Mouse (Mus musculus): ENCODE measurements around the gene Fam160b1. TPM values are rescaled to one million over a fixed set of nuclear protein-coding genes. Genes with fewer than 3 reads are reported as not detected.

Fam160b1 gene
- total and polyA plus RNA-seq, 2 experiments from 2014 or later = 7.8 to 16.3 TPM

DNA sequence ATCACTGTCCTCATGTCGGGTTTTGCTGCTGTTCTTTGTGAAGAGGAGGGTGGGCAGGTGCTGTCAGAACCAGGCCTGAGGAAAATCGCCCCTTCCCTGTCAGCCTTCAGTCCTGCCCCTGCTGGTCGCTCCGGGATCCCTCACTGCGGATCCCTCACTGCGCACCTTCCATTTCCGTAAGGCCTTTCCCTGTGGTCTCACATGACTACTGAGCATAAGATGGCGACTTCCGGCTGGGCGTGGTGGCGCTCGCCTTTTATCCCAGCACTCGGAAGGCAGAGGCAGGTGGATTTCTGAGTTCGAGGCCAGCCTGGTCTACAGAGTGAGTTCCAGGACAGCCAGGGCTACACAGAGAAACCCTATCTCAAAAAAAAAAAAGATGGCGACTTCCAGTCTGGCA is 64.8 kb downstream of the Fam160b1 start:
- TF ChIP-seq EP300 (IDR thresholded peaks at IDR 0.05; ENCODE audit: low read depth) = no peak
- TF ChIP-seq CTCF (IDR thresholded peaks at IDR 0.05; ENCODE audit: low read depth) = no peak
- no peaks in the 10 kb centered on the region for H3K36me3 ChIP-seq (replicated peaks; ENCODE audit: control insufficient read depth, insufficient read depth, low read length)
- WGBS = 97% methylated on average over 15 of the region's 15 CpGs

DNA sequence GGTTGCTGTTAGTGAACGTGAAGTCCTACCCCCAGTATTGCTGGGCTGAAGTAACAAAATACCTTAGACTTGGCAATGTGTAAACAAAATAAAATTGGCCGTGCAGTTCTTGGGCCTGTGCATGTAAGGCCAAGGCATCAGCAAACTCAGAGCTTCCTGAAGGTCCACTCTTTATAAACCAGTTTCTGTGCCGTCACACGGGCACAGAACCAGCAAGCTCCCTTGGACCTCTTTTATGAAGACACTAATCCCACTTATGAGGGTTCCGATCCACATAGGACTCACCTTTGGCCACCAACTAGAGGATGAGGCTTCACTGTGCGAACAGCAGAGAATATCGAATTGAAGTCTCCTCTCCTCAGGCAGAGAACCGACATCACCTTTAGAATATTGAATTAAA is 66.4 kb downstream of the Fam160b1 start:
- WGBS = 87% methylated on average over 8 of the region's 8 CpGs
- no peaks in the 10 kb centered on the region for H3K36me3 ChIP-seq (replicated peaks; ENCODE audit: control insufficient read depth, insufficient read depth, low read length)
- H3K9ac ChIP-seq (replicated peaks; ENCODE audit: low read depth, low read length) = no peak overlapping the region
- no peak overlapping the region for H3K4me3 ChIP-seq (ENCODE audit: low read depth, low read length)
- no peak for TF ChIP-seq EP300 (IDR thresholded peaks at IDR 0.05; ENCODE audit: low read depth)
- TF ChIP-seq CTCF (IDR thresholded peaks at IDR 0.05; ENCODE audit: low read depth) = no peak
- ATAC-seq (ENCODE audit: insufficient read depth, low read depth) = no peak
- no peak overlapping the region for H3K27ac ChIP-seq (ENCODE audit: low read depth)
- no peaks in the 10 kb centered on the region for H3K27me3 ChIP-seq (ENCODE audit: control insufficient read depth, insufficient read depth, low read length)
- no peaks in the 10 kb centered on the region for H3K9me3 ChIP-seq (replicated peaks; ENCODE audit: control insufficient read depth, low read length)
- DNase-seq (ENCODE audit: low spot score) = no peak
- H3K4me1 ChIP-seq (ENCODE audit: control insufficient read depth, insufficient read depth) = peaks cover 5% of the 10 kb centered on the region; the same call in 1 of the 2 replicates
- H3K4me2 ChIP-seq (ENCODE audit: low read depth, low read length) = no peak overlapping the region

More for the DNA sequence above, 64.8 kb downstream of the Fam160b1 start:
- no peaks in the 10 kb centered on the region for H3K9me3 ChIP-seq (replicated peaks; ENCODE audit: control insufficient read depth, low read length)
- H3K4me3 ChIP-seq (ENCODE audit: low read depth, low read length) = no peak overlapping the region
- ATAC-seq (ENCODE audit: insufficient read depth, low read depth) (no peak), DNase-seq (ENCODE audit: low spot score) (no peak)
- no peak overlapping the region for H3K4me2 ChIP-seq (ENCODE audit: low read depth, low read length)
- peaks cover 5% of the 10 kb centered on the region; the same call in 1 of the 2 replicates for H3K4me1 ChIP-seq (ENCODE audit: control insufficient read depth, insufficient read depth)
- no peak overlapping the region for H3K27ac ChIP-seq (ENCODE audit: low read depth)
- no peak overlapping the region for H3K9ac ChIP-seq (replicated peaks; ENCODE audit: low read depth, low read length)
- no peaks in the 10 kb centered on the region for H3K27me3 ChIP-seq (ENCODE audit: control insufficient read depth, insufficient read depth, low read length)

DNA sequence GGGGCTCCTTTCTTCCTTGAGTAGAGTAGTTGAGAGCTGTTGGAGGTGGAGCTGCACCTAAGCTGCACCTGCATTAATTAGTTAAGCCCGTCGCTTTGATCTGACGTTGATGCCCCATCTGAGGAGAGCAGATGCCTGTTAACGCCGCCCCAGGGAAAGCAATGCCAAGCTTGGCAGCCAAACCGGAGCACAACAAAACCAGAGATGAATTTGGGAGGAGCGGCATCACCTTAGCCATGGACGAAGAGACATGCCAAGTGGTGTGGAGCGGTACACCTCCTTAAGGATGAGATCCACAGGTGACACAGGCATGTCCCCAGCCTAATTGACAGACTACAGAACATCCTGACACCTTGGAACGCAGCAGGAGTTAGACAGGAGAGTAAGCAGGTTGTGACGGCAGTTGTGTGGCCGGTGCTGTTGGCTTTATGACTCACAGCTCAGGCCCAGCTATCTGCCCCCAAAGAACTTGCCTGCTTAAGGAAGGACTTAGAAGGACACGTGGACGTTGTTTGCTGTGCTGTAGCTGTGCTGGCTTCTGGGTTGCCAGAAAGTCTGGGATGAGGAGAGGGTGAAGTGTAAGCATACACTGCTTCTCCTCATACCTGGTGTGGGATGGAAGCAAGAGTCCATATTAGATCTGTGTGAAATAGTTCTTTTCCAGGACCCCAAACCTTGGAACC is 67.4 kb downstream of the Fam160b1 start:
- 71% methylated on average over 14 of the region's 14 CpGs for WGBS
- Histone ChIP-seq H3K36me3 (replicated peaks; ENCODE audit: control insufficient read depth, insufficient read depth, low read length) (no peaks in the 10 kb centered on the region), H3K9me3 (replicated peaks; ENCODE audit: control insufficient read depth, low read length) (no peaks in the 10 kb centered on the region), H3K27ac (ENCODE audit: low read depth) (no peak overlapping the region), H3K4me1 (ENCODE audit: control insufficient read depth, insufficient read depth) (peaks cover 5% of the 10 kb centered on the region; the same call in 1 of the 2 replicates), H3K4me2 (ENCODE audit: low read depth, low read length) (no peak overlapping the region), H3K27me3 (ENCODE audit: control insufficient read depth, insufficient read depth, low read length) (no peaks in the 10 kb centered on the region), H3K9ac (replicated peaks; ENCODE audit: low read depth, low read length) (no peak overlapping the region), H3K4me3 (ENCODE audit: low read depth, low read length) (no peak overlapping the region)
- TF ChIP-seq CTCF (IDR thresholded peaks at IDR 0.05; ENCODE audit: low read depth) (no peak), EP300 (IDR thresholded peaks at IDR 0.05; ENCODE audit: low read depth) (no peak)
- ATAC-seq (ENCODE audit: insufficient read depth, low read depth) (no peak), DNase-seq (ENCODE audit: low spot score) (no peak)

DNA sequence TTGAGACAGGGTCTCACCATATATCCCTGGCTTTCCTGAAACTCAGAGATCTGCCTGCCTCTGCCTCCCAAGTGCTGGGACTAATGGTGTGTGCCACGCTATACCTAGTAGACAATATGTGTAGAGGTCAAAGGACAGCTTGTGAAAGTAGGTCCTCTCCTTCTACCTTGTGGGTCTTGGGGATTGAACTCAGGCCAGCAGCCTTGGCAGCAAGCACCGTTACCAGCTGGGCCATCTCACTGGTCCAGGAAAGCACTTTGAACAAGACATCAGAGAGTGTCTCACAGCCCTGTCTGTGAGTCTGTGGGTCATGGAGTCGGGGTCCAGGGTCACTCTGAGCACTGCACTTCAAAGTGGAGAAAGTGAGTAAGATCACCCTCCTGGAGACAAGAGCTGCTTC is 68.2 kb downstream of the Fam160b1 start:
- 89% methylated on average over 3 of the region's 3 CpGs for WGBS
- H3K4me2 ChIP-seq (ENCODE audit: low read depth, low read length) = no peak overlapping the region
- ATAC-seq (ENCODE audit: insufficient read depth, low read depth) = no peak

DNA sequence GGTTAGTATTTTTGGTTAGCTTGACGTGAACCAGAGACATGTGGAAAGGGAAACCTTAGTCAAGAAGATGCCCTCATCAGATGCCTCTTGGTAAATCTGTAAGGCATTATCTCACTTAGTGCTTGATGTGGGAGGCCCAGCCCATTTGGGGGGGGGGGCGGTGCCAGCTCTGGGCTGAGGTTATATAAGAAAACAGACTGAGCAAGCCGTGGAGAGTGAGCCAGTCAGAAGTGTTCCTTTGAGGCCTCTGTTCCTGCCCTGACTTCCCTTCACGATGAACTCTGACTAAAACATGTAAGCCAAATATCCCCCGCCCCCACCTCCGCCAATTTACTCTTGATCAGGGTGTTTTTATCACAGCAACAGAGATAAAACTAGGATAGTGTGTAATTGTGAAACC is 69.4 kb downstream of the Fam160b1 start:
- ATAC-seq (ENCODE audit: insufficient read depth, low read depth) (no peak), DNase-seq (ENCODE audit: low spot score) (no peak)
- Histone ChIP-seq H3K27ac (ENCODE audit: low read depth) (no peak overlapping the region), H3K36me3 (replicated peaks; ENCODE audit: control insufficient read depth, insufficient read depth, low read length) (no peaks in the 10 kb centered on the region), H3K9ac (replicated peaks; ENCODE audit: low read depth, low read length) (no peak overlapping the region), H3K4me3 (ENCODE audit: low read depth, low read length) (no peak overlapping the region), H3K27me3 (ENCODE audit: control insufficient read depth, insufficient read depth, low read length) (no peaks in the 10 kb centered on the region), H3K9me3 (replicated peaks; ENCODE audit: control insufficient read depth, low read length) (no peaks in the 10 kb centered on the region), H3K4me2 (ENCODE audit: low read depth, low read length) (no peak overlapping the region), H3K4me1 (ENCODE audit: control insufficient read depth, insufficient read depth) (no peaks in the 10 kb centered on the region)
- TF ChIP-seq CTCF (IDR thresholded peaks at IDR 0.05; ENCODE audit: low read depth) = no peak
- TF ChIP-seq EP300 (IDR thresholded peaks at IDR 0.05; ENCODE audit: low read depth) = no peak
- 69% methylated on average over 6 of the region's 6 CpGs for WGBS

More for the DNA sequence above, 68.2 kb downstream of the Fam160b1 start:
- Histone ChIP-seq H3K27me3 (ENCODE audit: control insufficient read depth, insufficient read depth, low read length) (no peaks in the 10 kb centered on the region), H3K4me1 (ENCODE audit: control insufficient read depth, insufficient read depth) (0 out of 2 replicates have a peak, but pooled peaks cover under 1% of the 10 kb centered on the region), H3K36me3 (replicated peaks; ENCODE audit: control insufficient read depth, insufficient read depth, low read length) (no peaks in the 10 kb centered on the region), H3K9ac (replicated peaks; ENCODE audit: low read depth, low read length) (no peak overlapping the region), H3K9me3 (replicated peaks; ENCODE audit: control insufficient read depth, low read length) (no peaks in the 10 kb centered on the region), H3K4me3 (ENCODE audit: low read depth, low read length) (no peak overlapping the region), H3K27ac (ENCODE audit: low read depth) (no peak overlapping the region)
- no peak for DNase-seq (ENCODE audit: low spot score)
- TF ChIP-seq EP300 (IDR thresholded peaks at IDR 0.05; ENCODE audit: low read depth) = no peak
- TF ChIP-seq CTCF (IDR thresholded peaks at IDR 0.05; ENCODE audit: low read depth) = no peak

DNA sequence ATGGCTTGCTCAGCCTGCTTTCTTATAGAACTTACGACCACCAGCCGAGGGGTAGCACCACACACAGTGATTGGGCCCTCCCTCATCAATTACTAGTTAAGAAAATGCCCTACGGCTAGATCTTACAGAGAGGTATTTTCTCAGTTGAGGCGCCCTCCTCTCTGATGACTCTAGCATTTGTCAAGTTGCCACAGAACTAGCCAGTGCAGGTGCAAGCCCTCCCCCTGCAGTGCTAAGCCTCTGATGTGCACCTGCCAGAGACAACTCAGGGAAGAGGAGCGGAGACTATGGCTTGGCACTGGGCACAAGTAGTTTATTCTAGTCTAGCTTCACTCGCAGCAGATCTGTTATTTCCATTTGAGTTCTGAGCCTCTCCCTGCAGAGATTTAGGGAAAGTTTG is 71.0 kb downstream of the Fam160b1 start:
- DNase-seq (ENCODE audit: low spot score) (no peak), ATAC-seq (ENCODE audit: insufficient read depth, low read depth) (no peak)
- no peaks in the 10 kb centered on the region for H3K4me1 ChIP-seq (ENCODE audit: control insufficient read depth, insufficient read depth)
- no peak overlapping the region for H3K4me2 ChIP-seq (ENCODE audit: low read depth, low read length)
- TF ChIP-seq EP300 (IDR thresholded peaks at IDR 0.05; ENCODE audit: low read depth) (no peak), CTCF (IDR thresholded peaks at IDR 0.05; ENCODE audit: low read depth) (no peak)
- H3K36me3 ChIP-seq (replicated peaks; ENCODE audit: control insufficient read depth, insufficient read depth, low read length) = no peaks in the 10 kb centered on the region
- 63% methylated on average over 6 of the region's 6 CpGs for WGBS
- H3K9ac ChIP-seq (replicated peaks; ENCODE audit: low read depth, low read length) = no peak overlapping the region
- H3K27me3 ChIP-seq (ENCODE audit: control insufficient read depth, insufficient read depth, low read length) = no peaks in the 10 kb centered on the region
- H3K4me3 ChIP-seq (ENCODE audit: low read depth, low read length) = no peak overlapping the region
- H3K9me3 ChIP-seq (replicated peaks; ENCODE audit: control insufficient read depth, low read length) = no peaks in the 10 kb centered on the region
- peak overlapping the region; percentile 25; the same call in 1 of the 2 replicates for H3K27ac ChIP-seq (ENCODE audit: low read depth)
